Mouse (Mus musculus): Measurements from ENCODE around the gene Stambpl1. TPM values are rescaled to one million over a fixed set of nuclear protein-coding genes. Genes with fewer than 3 reads are reported as not detected.

The Stambpl1 gene
- polyA plus RNA-seq, 1 experiment from 2014 or later, result 6.5 TPM

GRCm38 (mm10) chr19:34268991-34269390 is 77.0 kb downstream of the Stambpl1 start:
- no peak for ATAC-seq (ENCODE audit: insufficient number of reproducible peaks, insufficient read depth, low FRiP score, low read depth)
- peaks cover 2 to 6% of the 10 kb centered on the region in 2 experiments; a peak in 2 of 4 replicates for H3K4me1 ChIP-seq (ENCODE audit: control insufficient read depth in 2 of 2, insufficient read depth in 2 of 2, low read length in 2 of 2)
- no peak overlapping the region for H3K4me3 ChIP-seq (ENCODE audit: control insufficient read depth in 1 of 2, insufficient read depth in 1 of 2, low read depth in 1 of 2, low read length in 2 of 2)
- no peaks in the 10 kb centered on the region for H3K36me3 ChIP-seq (ENCODE audit: control insufficient read depth, insufficient read depth, low read length)
- H3K9ac ChIP-seq (ENCODE audit: low read length), result no peak overlapping the region
- H3K9me3 ChIP-seq (ENCODE audit: control insufficient read depth, low read length), result no peaks in the 10 kb centered on the region
- H3K27ac ChIP-seq (replicated peaks in 1 of 2; ENCODE audit: control insufficient read depth in 1 of 2, insufficient read depth in 1 of 2, low read depth in 2 of 2, low read length in 2 of 2), result no peak overlapping the region
- H3K4me2 ChIP-seq (ENCODE audit: low read length), result no peak overlapping the region
- 43% methylated on average over 1 of the region's 1 CpGs for WGBS
- no peaks in the 10 kb centered on the region for H3K27me3 ChIP-seq (ENCODE audit: control insufficient read depth, insufficient read depth, low read length)

- H3K4me1 ChIP-seq (ENCODE audit: control insufficient read depth in 2 of 2, insufficient read depth in 2 of 2, low read length in 2 of 2), result peaks cover 2 to 6% of the 10 kb centered on the region in 2 experiments; a peak in 2 of 4 replicates
- H3K4me3 ChIP-seq (ENCODE audit: control insufficient read depth in 1 of 2, insufficient read depth in 1 of 2, low read depth in 1 of 2, low read length in 2 of 2), result no peak overlapping the region
- 77% methylated on average over 11 of the region's 11 CpGs for WGBS
- no peak overlapping the region for H3K9ac ChIP-seq (ENCODE audit: low read length)
- H3K36me3 ChIP-seq (ENCODE audit: control insufficient read depth, insufficient read depth, low read length), result no peaks in the 10 kb centered on the region
- H3K27ac ChIP-seq (replicated peaks in 1 of 2; ENCODE audit: control insufficient read depth in 1 of 2, insufficient read depth in 1 of 2, low read depth in 2 of 2, low read length in 2 of 2), result no peak overlapping the region
- ATAC-seq (ENCODE audit: insufficient number of reproducible peaks, insufficient read depth, low FRiP score, low read depth), result no peak
- H3K27me3 ChIP-seq (ENCODE audit: control insufficient read depth, insufficient read depth, low read length), result no peaks in the 10 kb centered on the region
- no peaks in the 10 kb centered on the region for H3K9me3 ChIP-seq (ENCODE audit: control insufficient read depth, low read length)
- H3K4me2 ChIP-seq (ENCODE audit: low read length), result no peak overlapping the region
Observed at GRCm38 (mm10) chr19:34270106-34270726, 78.2 kb downstream of the Stambpl1 start.

GRCm38 (mm10) chr19:34270824-34271464 is 78.9 kb downstream of the Stambpl1 start:
- H3K4me2 ChIP-seq (ENCODE audit: low read length), result no peak overlapping the region
- H3K9ac ChIP-seq (ENCODE audit: low read length), result no peak overlapping the region
- H3K27me3 ChIP-seq (ENCODE audit: control insufficient read depth, insufficient read depth, low read length), result no peaks in the 10 kb centered on the region
- no peaks in the 10 kb centered on the region for H3K36me3 ChIP-seq (ENCODE audit: control insufficient read depth, insufficient read depth, low read length)
- no peak for ATAC-seq (ENCODE audit: insufficient number of reproducible peaks, insufficient read depth, low FRiP score, low read depth)
- H3K4me3 ChIP-seq (ENCODE audit: control insufficient read depth in 1 of 2, insufficient read depth in 1 of 2, low read depth in 1 of 2, low read length in 2 of 2), result no peak overlapping the region
- H3K27ac ChIP-seq (replicated peaks in 1 of 2; ENCODE audit: control insufficient read depth in 1 of 2, insufficient read depth in 1 of 2, low read depth in 2 of 2, low read length in 2 of 2), result no peak overlapping the region
- 86% methylated on average over 13 of the region's 13 CpGs for WGBS
- H3K9me3 ChIP-seq (ENCODE audit: control insufficient read depth, low read length), result no peaks in the 10 kb centered on the region
- H3K4me1 ChIP-seq (ENCODE audit: control insufficient read depth in 2 of 2, insufficient read depth in 2 of 2, low read length in 2 of 2), result peaks cover 0 to 3% of the 10 kb centered on the region in 2 experiments; a peak in 2 of 4 replicates

GRCm38 (mm10) chr19:34273073-34273472 is 81.0 kb downstream of the Stambpl1 start:
- ATAC-seq (ENCODE audit: insufficient number of reproducible peaks, insufficient read depth, low FRiP score, low read depth), result no peak
- H3K4me3 ChIP-seq (ENCODE audit: control insufficient read depth in 1 of 2, insufficient read depth in 1 of 2, low read depth in 1 of 2, low read length in 2 of 2), result no peak overlapping the region
- H3K9me3 ChIP-seq (ENCODE audit: control insufficient read depth, low read length), result no peaks in the 10 kb centered on the region
- no peak overlapping the region for H3K4me2 ChIP-seq (ENCODE audit: low read length)
- 100% methylated on average over 1 of the region's 1 CpGs for WGBS
- H3K4me1 ChIP-seq (ENCODE audit: control insufficient read depth in 2 of 2, insufficient read depth in 2 of 2, low read length in 2 of 2), result peaks cover 0 to 3% of the 10 kb centered on the region in 2 experiments; a peak in 2 of 4 replicates
- no peaks in the 10 kb centered on the region for H3K36me3 ChIP-seq (ENCODE audit: control insufficient read depth, insufficient read depth, low read length)
- no peaks in the 10 kb centered on the region for H3K27me3 ChIP-seq (ENCODE audit: control insufficient read depth, insufficient read depth, low read length)
- no peak overlapping the region for H3K9ac ChIP-seq (ENCODE audit: low read length)
- no peak overlapping the region for H3K27ac ChIP-seq (replicated peaks in 1 of 2; ENCODE audit: control insufficient read depth in 1 of 2, insufficient read depth in 1 of 2, low read depth in 2 of 2, low read length in 2 of 2)

GRCm38 (mm10) chr19:34278078-34278477 is 86.0 kb downstream of the Stambpl1 start:
- Histone ChIP-seq H3K4me2 (ENCODE audit: low read length) (no peak overlapping the region), H3K27me3 (ENCODE audit: control insufficient read depth, insufficient read depth, low read length) (no peaks in the 10 kb centered on the region), H3K27ac (replicated peaks in 1 of 2; ENCODE audit: control insufficient read depth in 1 of 2, insufficient read depth in 1 of 2, low read depth in 2 of 2, low read length in 2 of 2) (no peak overlapping the region), H3K4me3 (ENCODE audit: control insufficient read depth in 1 of 2, insufficient read depth in 1 of 2, low read depth in 1 of 2, low read length in 2 of 2) (no peak overlapping the region), H3K36me3 (ENCODE audit: control insufficient read depth, insufficient read depth, low read length) (no peaks in the 10 kb centered on the region), H3K4me1 (ENCODE audit: control insufficient read depth in 2 of 2, insufficient read depth in 2 of 2, low read length in 2 of 2) (no peaks in the 10 kb centered on the region), H3K9me3 (ENCODE audit: control insufficient read depth, low read length) (no peaks in the 10 kb centered on the region), H3K9ac (ENCODE audit: low read length) (no peak overlapping the region)
- 79% methylated on average over 3 of the region's 3 CpGs for WGBS
- no peak for ATAC-seq (ENCODE audit: insufficient number of reproducible peaks, insufficient read depth, low FRiP score, low read depth)

- WGBS, result 55% methylated on average over 6 of the region's 6 CpGs
- 0 out of 2 replicates have a peak, but pooled peaks cover 3% of the 10 kb centered on the region for H3K27me3 ChIP-seq (ENCODE audit: control insufficient read depth, insufficient read depth, low read length)
- no peaks in the 10 kb centered on the region for H3K36me3 ChIP-seq (ENCODE audit: control insufficient read depth, insufficient read depth, low read length)
- no peak for ATAC-seq (ENCODE audit: insufficient number of reproducible peaks, insufficient read depth, low FRiP score, low read depth)
- H3K9me3 ChIP-seq (ENCODE audit: control insufficient read depth, low read length), result no peaks in the 10 kb centered on the region
- H3K4me3 ChIP-seq (ENCODE audit: control insufficient read depth in 1 of 2, insufficient read depth in 1 of 2, low read depth in 1 of 2, low read length in 2 of 2), result no peak overlapping the region
- no peak overlapping the region for H3K9ac ChIP-seq (ENCODE audit: low read length)
- H3K4me1 ChIP-seq (ENCODE audit: control insufficient read depth in 2 of 2, insufficient read depth in 2 of 2, low read length in 2 of 2), result peaks cover 4% of the 10 kb centered on the region in 2 experiments; a peak in 2 of 4 replicates
- H3K4me2 ChIP-seq (ENCODE audit: low read length), result no peak overlapping the region
- no peak overlapping the region for H3K27ac ChIP-seq (replicated peaks in 1 of 2; ENCODE audit: control insufficient read depth in 1 of 2, insufficient read depth in 1 of 2, low read depth in 2 of 2, low read length in 2 of 2)
Observed at GRCm38 (mm10) chr19:34283614-34284013, 91.6 kb downstream of the Stambpl1 start.

GRCm38 (mm10) chr19:34284383-34284782 is 92.4 kb downstream of the Stambpl1 start:
- H3K27me3 ChIP-seq (ENCODE audit: control insufficient read depth, insufficient read depth, low read length), result 0 out of 2 replicates have a peak, but pooled peaks cover 3% of the 10 kb centered on the region
- peaks cover 4% of the 10 kb centered on the region in 2 experiments; a peak in 2 of 4 replicates for H3K4me1 ChIP-seq (ENCODE audit: control insufficient read depth in 2 of 2, insufficient read depth in 2 of 2, low read length in 2 of 2)
- H3K27ac ChIP-seq (replicated peaks in 1 of 2; ENCODE audit: control insufficient read depth in 1 of 2, insufficient read depth in 1 of 2, low read depth in 2 of 2, low read length in 2 of 2), result no peak overlapping the region
- H3K36me3 ChIP-seq (ENCODE audit: control insufficient read depth, insufficient read depth, low read length), result no peaks in the 10 kb centered on the region
- H3K9me3 ChIP-seq (ENCODE audit: control insufficient read depth, low read length), result no peaks in the 10 kb centered on the region
- 52% methylated on average over 10 of the region's 10 CpGs for WGBS
- H3K4me2 ChIP-seq (ENCODE audit: low read length), result peak overlapping the region; percentile 46
- H3K9ac ChIP-seq (ENCODE audit: low read length), result no peak overlapping the region
- H3K4me3 ChIP-seq (ENCODE audit: control insufficient read depth in 1 of 2, insufficient read depth in 1 of 2, low read depth in 1 of 2, low read length in 2 of 2), result 0 out of 4 replicates have a peak overlapping the region, but pooled peaks of 1 of the 2 experiments have one; percentile 15
- no peak for ATAC-seq (ENCODE audit: insufficient number of reproducible peaks, insufficient read depth, low FRiP score, low read depth)
